Mouse (Mus musculus) MEL (cell line): ENCODE results near the gene Bag3. TPM values are rescaled to one million over a fixed set of nuclear protein-coding genes. Genes with fewer than 3 reads are reported as not detected.
A peak's percentile ranks its signal among the peaks of the same experiment; 100 is the strongest.

ENCODE experiments used
- DNase-seq: peaks from one replicate; pipeline ENCODE4 v3.0.0; 2011; ENCODE audit warnings: low read depth, low spot score
- H3K27ac ChIP-seq: 2 replicates; pipeline ENCODE4 v1.5.1; 2012; ENCODE audit warnings: low read depth, mild to moderate bottlenecking, control low read depth, low read length, moderate library complexity; ENCODE audit not compliant: control insufficient read depth
- H3K27me3 ChIP-seq, 2 experiments: fragments of 150-350 bp in 1 of 2; sonication (generic) in 1 of 2; 2 replicates each; pipeline ENCODE4 v1.6.1; 2012; ENCODE audit warnings: low read length in 2 of 2, mild to moderate bottlenecking in 2 of 2, improper control_type of control experiment in 1 of 2, moderate library complexity in 1 of 2; ENCODE audit not compliant: insufficient read depth in 2 of 2, control insufficient read depth in 1 of 2
- H3K36me3 ChIP-seq, 2 experiments: 2 replicates each; pipeline ENCODE4 v1.6.1; 2012 to 2014; ENCODE audit warnings: low read length in 2 of 2, improper control_type of control experiment in 1 of 2, inconsistent platforms in 1 of 2, mild to moderate bottlenecking in 1 of 2; ENCODE audit not compliant: insufficient read depth in 2 of 2, control insufficient read depth in 1 of 2
- H3K4me1 ChIP-seq, 2 experiments: fragments of 150-350 bp in 1 of 2; sonication (generic) in 1 of 2; 2 replicates each; pipeline ENCODE4 v1.6.1; 2012; ENCODE audit warnings: low read length in 2 of 2, improper control_type of control experiment in 1 of 2, mild to moderate bottlenecking in 1 of 2; ENCODE audit not compliant: insufficient read depth in 2 of 2, control insufficient read depth in 1 of 2
- H3K4me3 ChIP-seq, 2 experiments: fragments of 150-350 bp in 1 of 2; sonication (generic) in 1 of 2; 2 replicates each; pipeline ENCODE4 v1.5.1; 2012; ENCODE audit warnings: low read depth in 2 of 2, low read length in 2 of 2, mild to moderate bottlenecking in 2 of 2, moderate library complexity in 2 of 2, control low read depth in 1 of 2, improper control_type of control experiment in 1 of 2; ENCODE audit not compliant: control insufficient read depth in 1 of 2, insufficient read depth in 1 of 2
- H3K79me2 ChIP-seq: 2 replicates; pipeline ENCODE4 v1.6.1; 2012; ENCODE audit warnings: mild to moderate bottlenecking, low read length, moderate library complexity; ENCODE audit not compliant: control insufficient read depth, poor library complexity, insufficient read depth
- H3K9ac ChIP-seq: 2 replicates; pipeline ENCODE4 v1.6.1; 2012; ENCODE audit warnings: low read depth, mild to moderate bottlenecking, control low read depth, low read length, moderate library complexity; ENCODE audit not compliant: control insufficient read depth, poor library complexity, severe bottlenecking
- H3K9me3 ChIP-seq: fragments of 150-350 bp; sonication (generic); replicated peaks from 2 replicates; pipeline ENCODE4 v1.6.1; 2012; ENCODE audit warnings: mild to moderate bottlenecking, low read length, improper control_type of control experiment, moderate library complexity; ENCODE audit not compliant: insufficient read depth
- BHLHE40 ChIP-seq: IDR thresholded peaks from 2 replicates; pipeline ENCODE4 v1.6.1; 2012; ENCODE audit warnings: low read depth, mild to moderate bottlenecking, inconsistent platforms, low read length, improper control_type of control experiment, borderline replicate concordance
- E2F4 ChIP-seq: IDR thresholded peaks from 2 replicates; pipeline ENCODE4 v1.6.1; 2011; ENCODE audit warnings: low read depth, low read length, improper control_type of control experiment, borderline replicate concordance
- ELF1 ChIP-seq: IDR thresholded peaks from 2 replicates; pipeline ENCODE4 v1.6.1; 2014; ENCODE audit warnings: low read depth, mild to moderate bottlenecking, inconsistent platforms, low read length, improper control_type of control experiment, moderate library complexity
- EP300 ChIP-seq, 2 experiments: IDR thresholded peaks; 2 replicates each; pipeline ENCODE4 v1.6.1; 2011; ENCODE audit warnings: improper control_type of control experiment in 2 of 2, low read length in 2 of 2, low read depth in 1 of 2, mild to moderate bottlenecking in 1 of 2
- GABPA ChIP-seq: IDR thresholded peaks from 2 replicates; pipeline ENCODE4 v1.6.1; 2012; ENCODE audit warnings: low read depth, mild to moderate bottlenecking, inconsistent platforms, low read length, improper control_type of control experiment, moderate library complexity
- JUND ChIP-seq: IDR thresholded peaks from 2 replicates; pipeline ENCODE4 v1.6.1; 2011; ENCODE audit warnings: low read depth, mild to moderate bottlenecking, improper control_type of control experiment, low read length
- MAX ChIP-seq: IDR thresholded peaks from 2 replicates; pipeline ENCODE4 v1.6.1; 2011; ENCODE audit warnings: low read length, improper control_type of control experiment
- MXI1 ChIP-seq: IDR thresholded peaks from 2 replicates; pipeline ENCODE4 v1.6.1; 2011; ENCODE audit warnings: mild to moderate bottlenecking, low read depth, low read length, improper control_type of control experiment
- NRF1 ChIP-seq: IDR thresholded peaks from 2 replicates; pipeline ENCODE4 v1.6.1; 2014; ENCODE audit warnings: low read depth, mild to moderate bottlenecking, inconsistent platforms, low read length, improper control_type of control experiment, moderate library complexity; ENCODE audit not compliant: poor library complexity, insufficient read depth, severe bottlenecking
- POLR2A ChIP-seq, 2 experiments: IDR thresholded peaks; 2 replicates each; pipeline ENCODE4 v1.6.1; 2011 to 2012; ENCODE audit warnings: low read length in 2 of 2, mild to moderate bottlenecking in 2 of 2, control low read depth in 1 of 2, improper control_type of control experiment in 1 of 2, low read depth in 1 of 2, moderate library complexity in 1 of 2; ENCODE audit not compliant: control insufficient read depth in 1 of 2, insufficient read depth in 1 of 2, poor library complexity in 1 of 2
- POLR2AphosphoS2 ChIP-seq: IDR thresholded peaks from 2 replicates; pipeline ENCODE4 v1.6.1; 2011; ENCODE audit warnings: low read length, improper control_type of control experiment
- POLR2AphosphoS5 ChIP-seq: IDR thresholded peaks from 2 replicates; pipeline ENCODE4 v1.6.1; 2012; ENCODE audit warnings: low read depth, borderline replicate concordance, mild to moderate bottlenecking, inconsistent platforms, low read length, moderate library complexity, mixed read lengths
- RAD21 ChIP-seq: IDR thresholded peaks from 2 replicates; pipeline ENCODE4 v1.6.1; 2011; ENCODE audit warnings: mild to moderate bottlenecking, low read depth, low read length, improper control_type of control experiment
- SIN3A ChIP-seq: IDR thresholded peaks from 2 replicates; pipeline ENCODE4 v1.6.1; 2012; ENCODE audit warnings: low read length, improper control_type of control experiment, inconsistent platforms
- TBP ChIP-seq: IDR thresholded peaks from 2 replicates; pipeline ENCODE4 v1.8.0; 2011; ENCODE audit warnings: low read depth, low read length, improper control_type of control experiment
- TCF12 ChIP-seq: IDR thresholded peaks from 2 replicates; pipeline ENCODE4 v1.6.1; 2014; ENCODE audit warnings: low read depth, mild to moderate bottlenecking, inconsistent platforms, low read length, improper control_type of control experiment, moderate library complexity
- UBTF ChIP-seq: IDR thresholded peaks from 2 replicates; pipeline ENCODE4 v1.6.1; 2012; ENCODE audit warnings: low read depth, mild to moderate bottlenecking, inconsistent platforms, low read length, improper control_type of control experiment, moderate library complexity, borderline replicate concordance; ENCODE audit not compliant: insufficient read depth
- USF1 ChIP-seq: IDR thresholded peaks from 2 replicates; pipeline ENCODE4 v1.6.1; 2014; ENCODE audit warnings: low read depth, mild to moderate bottlenecking, inconsistent platforms, low read length, improper control_type of control experiment, moderate library complexity
- USF2 ChIP-seq, 2 experiments: IDR thresholded peaks; 2 replicates each; pipeline ENCODE4 v1.6.1; 2011 to 2012; ENCODE audit warnings: improper control_type of control experiment in 2 of 2, low read length in 2 of 2, borderline replicate concordance in 1 of 2, inconsistent platforms in 1 of 2, low read depth in 1 of 2, mild to moderate bottlenecking in 1 of 2; ENCODE audit not compliant: insufficient read depth in 1 of 2
- ZNF384 ChIP-seq: IDR thresholded peaks from 2 replicates; pipeline ENCODE4 v1.6.1; 2012; ENCODE audit warnings: low read depth, mild to moderate bottlenecking, inconsistent platforms, low read length, improper control_type of control experiment
- polyA plus RNA-seq, 2 experiments: library from polyadenylated mRNA; stranded (reverse) in 1 of 2; unstranded in 1 of 2; fragments of >175 nt in 1 of 2; fragments of >200 nt in 1 of 2; gene quantifications; 2 replicates each; pipeline versions ENCODE4 v1.2.1 to v1.2.4; 2012; ENCODE audit warnings: low replicate concordance in 2 of 2, low read depth in 1 of 2; ENCODE audit not compliant: insufficient read length in 2 of 2, insufficient read depth in 1 of 2, missing spikeins in 1 of 2
- total RNA-seq: library from RNA; depleted of rRNA; stranded (reverse); fragments of 300-350 nt; gene quantifications from 2 replicates; pipeline ENCODE4 v1.2.3, GENCODE M21; 2012

The Bag3 gene
- total and polyA plus RNA-seq, 3 experiments: 5.1 to 13.4 TPM; not detected in 1

DNA sequence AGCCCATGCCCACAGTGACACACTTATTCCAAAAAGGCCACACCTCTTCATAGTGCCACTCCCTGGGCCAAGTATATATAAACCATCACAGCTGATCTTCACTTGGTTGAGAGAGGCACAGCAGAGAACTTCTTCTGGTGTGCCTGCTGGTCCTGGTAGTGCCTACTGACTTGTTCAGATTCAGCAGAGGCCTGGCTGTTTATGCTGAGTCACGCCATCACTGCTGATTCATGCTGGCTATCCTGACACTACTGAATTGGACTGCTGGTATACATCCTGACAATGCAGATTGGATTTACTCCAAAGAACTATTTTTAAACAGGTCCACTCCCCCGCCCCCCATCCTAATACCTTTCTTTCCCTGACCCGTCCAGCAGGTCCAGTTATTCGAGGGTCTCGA, 28.9 kb upstream of the Bag3 start:
- Histone ChIP-seq H3K27ac (no peak overlapping the region), H3K4me1 (no peaks in the 10 kb centered on the region; a peak in 1 of 4 replicates), H3K27me3 (no peaks in the 10 kb centered on the region; a peak in 1 of 4 replicates), H3K9ac (no peak overlapping the region), H3K4me3 (no peak overlapping the region), H3K36me3 (no peaks in the 10 kb centered on the region), H3K79me2 (no peaks in the 10 kb centered on the region), H3K9me3 (no peaks in the 10 kb centered on the region)
- TF ChIP-seq RAD21: no peak
- TF ChIP-seq NRF1: no peak
- no peak for TF ChIP-seq USF2 (IDR thresholded peaks at IDR 0.05; ENCODE audit: borderline replicate concordance in 1 of 2, insufficient read depth in 1 of 2, low read depth in 1 of 2, low read length in 2 of 2)
- TF ChIP-seq TBP: no peak
- no peak for TF ChIP-seq MXI1
- TF ChIP-seq POLR2A (IDR thresholded peaks at IDR 0.05; ENCODE audit: control insufficient read depth in 1 of 2, insufficient read depth in 1 of 2, low read depth in 1 of 2, low read length in 2 of 2, poor library complexity in 1 of 2): no peak
- no peak for TF ChIP-seq TCF12
- no peak for TF ChIP-seq ELF1
- TF ChIP-seq ZNF384: no peak
- no peak for TF ChIP-seq EP300 (IDR thresholded peaks at IDR 0.05; ENCODE audit: low read depth in 1 of 2, low read length in 2 of 2)
- TF ChIP-seq JUND: no peak
- DNase-seq: peak; percentile 42

GRCm38 (mm10) chr7:128499801-128500200, 23.6 kb upstream of the Bag3 start:
- no peak overlapping the region for H3K9ac ChIP-seq
- H3K9me3 ChIP-seq: no peaks in the 10 kb centered on the region
- H3K79me2 ChIP-seq: no peaks in the 10 kb centered on the region
- peaks cover 0 to 2% of the 10 kb centered on the region in 2 experiments; a peak in 2 of 4 replicates for H3K27me3 ChIP-seq
- TF ChIP-seq MXI1: no peak
- no peak for TF ChIP-seq TCF12
- no peak for TF ChIP-seq POLR2AphosphoS5
- no peak for TF ChIP-seq USF1
- TF ChIP-seq UBTF: no peak
- no peak for TF ChIP-seq POLR2A (IDR thresholded peaks at IDR 0.05; ENCODE audit: control insufficient read depth in 1 of 2, insufficient read depth in 1 of 2, low read depth in 1 of 2, low read length in 2 of 2, poor library complexity in 1 of 2)
- no peak for TF ChIP-seq SIN3A
- no peak for TF ChIP-seq JUND
- no peak for TF ChIP-seq MAX
- TF ChIP-seq E2F4: no peak
- TF ChIP-seq ZNF384: no peak
- no peak for TF ChIP-seq NRF1
- no peak for TF ChIP-seq ELF1
- no peak for TF ChIP-seq POLR2AphosphoS2
- no peak for TF ChIP-seq EP300 (IDR thresholded peaks at IDR 0.05; ENCODE audit: low read depth in 1 of 2, low read length in 2 of 2)
- TF ChIP-seq BHLHE40: no peak
- no peak for TF ChIP-seq TBP
- TF ChIP-seq GABPA: no peak
- H3K4me3 ChIP-seq: no peak overlapping the region
- H3K36me3 ChIP-seq: no peaks in the 10 kb centered on the region
- no peak overlapping the region for H3K27ac ChIP-seq
- no peak for DNase-seq
- no peaks in the 10 kb centered on the region for H3K4me1 ChIP-seq
